Mouse (Mus musculus) v-Abl transformed pro-B cells (cell line): ENCODE results near the gene Ccr5.
"Not testable (repeated sequence)": the region's sequence is repeated elsewhere in the genome, so short reads cannot be mapped to it uniquely, and the experiment has no call there.

Source experiments
- in situ Hi-C, 2 experiments: fragments of 400-800 bp; cut with MboI; formaldehyde crosslinking; loops; one replicate each; pipeline ENCODE4 v1.15.1; 2025; ENCODE audit not compliant: unreplicated experiment in 2 of 2

The Ccr5 gene

DNA sequence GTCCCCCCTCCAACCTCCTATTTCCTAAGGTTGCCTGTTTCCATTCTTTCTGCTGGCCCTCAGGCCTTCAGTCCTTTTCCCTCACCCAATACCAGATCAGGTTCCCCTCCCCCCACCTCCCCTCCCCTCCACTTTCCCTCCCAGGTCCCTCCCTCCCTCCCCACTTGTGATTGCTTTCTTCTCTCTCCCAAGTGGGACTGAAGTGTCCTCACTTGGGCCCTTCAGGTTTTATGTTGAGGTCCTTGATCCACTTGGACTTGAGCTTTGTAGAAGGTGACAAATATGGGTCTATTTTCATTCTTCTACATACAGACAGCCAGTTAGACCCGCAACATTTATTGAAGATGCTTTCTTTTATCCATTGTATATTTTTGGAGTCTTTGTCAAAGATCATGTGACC, 13.6 kb downstream of the Ccr5 start:
- in situ Hi-C loops, result not testable (repeated sequence)

DNA sequence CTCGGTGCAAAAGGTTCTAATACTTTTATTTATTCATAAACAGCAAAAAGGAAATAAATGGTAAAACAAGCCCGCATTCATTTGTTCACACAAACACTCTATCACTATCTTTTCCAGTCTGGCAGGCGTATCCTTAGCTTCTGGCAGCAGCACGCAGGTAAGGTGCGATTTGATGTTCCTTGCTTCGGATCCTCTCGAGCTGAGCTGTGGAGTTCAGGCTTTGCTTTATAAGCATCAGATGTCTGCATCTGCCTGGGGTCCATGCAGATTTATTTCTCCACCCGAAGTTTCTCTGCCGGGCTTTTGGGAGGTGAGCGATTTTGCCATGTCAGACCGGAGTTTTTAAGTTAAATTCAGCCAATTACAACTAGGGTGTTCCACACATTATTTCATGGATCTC, 16.3 kb downstream of the Ccr5 start:
- in situ Hi-C loops, result no loop called here

DNA sequence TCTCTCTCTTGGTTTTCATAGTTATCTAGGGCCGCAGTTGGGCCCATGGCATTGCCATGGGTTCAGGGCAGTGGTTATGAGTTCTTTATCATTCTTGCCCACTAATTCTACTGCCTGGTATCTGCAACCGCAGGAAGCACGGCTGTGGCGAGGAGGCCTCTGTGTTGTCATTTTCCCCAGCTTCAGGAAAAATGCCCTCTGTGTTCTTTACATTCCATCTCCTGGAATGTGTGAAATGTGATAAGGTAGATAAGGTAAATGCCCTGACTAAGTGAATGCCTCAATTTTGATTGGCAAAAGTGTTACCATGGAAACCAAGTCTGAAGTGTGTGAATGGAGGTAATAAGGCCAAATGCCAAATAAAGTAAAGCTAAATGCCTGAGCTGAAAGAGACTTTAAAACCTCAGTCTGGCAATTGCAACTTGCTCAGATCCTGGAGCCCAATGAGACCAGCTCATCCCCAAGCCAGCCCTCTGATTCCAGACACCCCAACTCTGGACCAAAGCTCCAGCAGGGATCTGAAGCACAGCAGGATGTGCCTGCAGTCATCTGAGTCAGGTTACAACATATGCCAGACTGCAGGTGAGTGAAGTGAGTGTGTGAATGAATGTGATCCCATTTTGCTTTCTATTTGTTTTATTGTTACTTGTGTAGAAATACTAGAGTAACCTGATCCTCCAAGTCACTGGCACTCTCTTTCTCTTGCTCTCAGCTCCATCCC, 16.9 kb downstream of the Ccr5 start:
- in situ Hi-C loops, result no loop called here

DNA sequence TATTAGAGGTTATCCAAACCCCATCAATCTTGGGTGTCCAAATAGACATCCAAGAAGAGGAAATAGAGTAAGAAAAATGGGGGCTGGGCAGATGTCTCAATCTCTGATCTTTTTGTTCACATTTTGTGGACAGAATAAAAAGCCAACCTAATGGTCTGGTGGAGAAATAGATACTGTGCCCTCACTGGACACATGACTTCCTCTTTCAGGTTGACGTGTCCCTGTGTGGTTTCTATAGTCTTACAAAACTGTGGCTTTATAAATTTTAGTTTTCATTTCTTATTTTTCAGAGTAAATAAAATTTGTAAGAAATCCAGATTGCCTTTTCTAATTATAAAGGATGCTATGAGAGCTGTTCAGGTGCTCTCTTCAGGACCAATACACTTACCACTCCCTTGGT, 22.3 kb downstream of the Ccr5 start:
- in situ Hi-C loops, result no loop called here

DNA sequence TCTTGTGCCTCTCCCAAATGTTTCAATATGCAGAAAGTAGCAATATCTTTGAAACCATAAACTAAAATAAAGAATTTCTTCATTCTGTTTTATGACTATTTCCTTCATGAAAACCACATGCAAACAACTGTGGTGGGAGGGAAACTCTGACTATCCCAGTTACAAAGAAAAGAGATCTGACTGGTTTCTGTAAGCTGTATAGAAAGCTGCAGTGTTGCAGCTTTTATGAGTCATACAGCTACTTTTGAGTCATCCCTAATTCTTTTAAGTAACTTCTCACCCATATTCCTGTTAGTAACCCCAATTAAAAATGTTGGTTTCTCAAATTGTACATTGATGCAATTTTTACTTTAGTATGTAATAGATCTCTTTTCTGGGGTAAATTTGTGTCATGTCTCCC, 25.0 kb downstream of the Ccr5 start:
- in situ Hi-C loops, result no loop called here
